In the genomic region with DNA sequence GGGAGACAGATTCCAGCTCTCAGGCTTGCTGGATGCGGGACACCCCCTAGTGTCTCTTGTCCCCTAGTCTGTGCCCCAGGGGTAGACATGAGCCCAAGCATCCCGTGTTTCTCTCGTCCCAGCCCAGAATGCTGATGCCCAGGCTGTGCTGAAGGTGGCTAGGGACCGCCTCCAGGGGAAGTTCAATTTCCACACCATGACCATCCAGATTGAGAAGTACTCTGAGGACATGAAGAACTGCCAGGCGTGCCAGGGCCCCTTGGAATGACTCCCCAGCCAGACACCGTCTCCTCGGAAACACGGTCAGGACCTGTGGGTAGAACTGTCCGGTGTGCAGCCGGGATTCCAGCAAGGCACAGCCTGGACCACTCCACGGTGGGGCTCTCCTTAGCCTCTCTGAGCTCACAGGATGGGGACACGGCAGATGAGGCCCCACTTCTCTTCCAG, we compare ENCODE assay signal across 26 mouse cellular contexts. TPM values are rescaled to one million over a fixed set of nuclear protein-coding genes. Genes with fewer than 3 reads are reported as not detected.
DNase-seq lines count a peak whose midpoint lies in the region; ATAC-seq and TF ChIP-seq lines count a peak whose summit lies in the region.
"Had no signal": no experiment of that assay in that cellular context is flagged by ENCODE, and none has a peak within 500 bp of the region (broad histone marks: within the 10 kb centered on the region; RNA-seq: fewer than 3 reads in every experiment).

No protein-coding gene starts in this region.

- H3K36me3 ChIP-seq in hindbrain, embryonic 10.5 days: no peaks in the 10 kb centered on the region
- H3K36me3 ChIP-seq in hindbrain, postnatal 0 days (ENCODE audit: insufficient read depth, low read length): no peaks in the 10 kb centered on the region
- H3K36me3 ChIP-seq in spleen, adult 2 months (ENCODE audit: control insufficient read depth, insufficient read depth, low read length): no peaks in the 10 kb centered on the region
- H3K36me3 ChIP-seq: embryonic facial prominence, embryonic 15.5 days; midbrain, embryonic 15.5 days had no signal

- peaks cover 17% of the 10 kb centered on the region for H3K27me3 ChIP-seq in hindbrain, embryonic 10.5 days (ENCODE audit: insufficient read depth, poor library complexity, severe bottlenecking)
- 0 out of 2 replicates have a peak, but pooled peaks cover 1% of the 10 kb centered on the region for H3K27me3 ChIP-seq in hindbrain, postnatal 0 days (ENCODE audit: insufficient read depth, low read length)
- H3K27me3 ChIP-seq in spleen, adult 2 months (ENCODE audit: control insufficient read depth, insufficient read depth, low read length): no peaks in the 10 kb centered on the region
- H3K27me3 ChIP-seq: embryonic facial prominence, embryonic 15.5 days; midbrain, embryonic 15.5 days had no signal

- no peak for ATAC-seq in hindbrain, postnatal 0 days
- ATAC-seq: midbrain, embryonic 15.5 days had no signal

- H3K4me2 ChIP-seq in hindbrain, postnatal 0 days (ENCODE audit: low read depth, low read length): no peak overlapping the region
- H3K4me2 ChIP-seq: embryonic facial prominence, embryonic 15.5 days; hindbrain, embryonic 14.5 days; midbrain, embryonic 15.5 days had no signal

- no peak for TF ChIP-seq POLR2A in spleen, adult 2 months (IDR thresholded peaks at IDR 0.05; ENCODE audit: low read depth, low read length)

- H3K27ac ChIP-seq in gastrocnemius, adult 2 months: peak overlapping the region; percentile 64
- H3K27ac ChIP-seq in hindbrain, embryonic 10.5 days: peak overlapping the region; percentile 76
- H3K27ac ChIP-seq in hindbrain, postnatal 0 days: no peak overlapping the region
- 0 out of 2 replicates have a peak overlapping the region, but pooled peaks have one; percentile 17 for H3K27ac ChIP-seq in spleen, adult 2 months (ENCODE audit: insufficient read depth, low read length)
- H3K27ac ChIP-seq: embryonic facial prominence, embryonic 15.5 days; hindbrain, embryonic 14.5 days; midbrain, embryonic 15.5 days had no signal

- WGBS in hindbrain, embryonic 10.5 days: 60% methylated on average over 12 of the region's 12 CpGs
- 39% methylated on average over 12 of the region's 12 CpGs for WGBS in hindbrain, postnatal 0 days
- WGBS in spleen, adult 2 months: 85% methylated on average over 12 of the region's 12 CpGs

- peak; percentile 62 for DNase-seq in gastrocnemius, adult 2 months
- no peak for DNase-seq in gastrocnemius, adult 18-20 months (ENCODE audit: low spot score)
- no peak for DNase-seq in hindbrain, embryonic 10.5 days (ENCODE audit: low spot score)
- DNase-seq in hindbrain, postnatal 0 days (ENCODE audit: low spot score): no peak
- DNase-seq in spleen, adult 2 months (ENCODE audit: low read depth in 1 of 2, low spot score in 2 of 2): no peak
- DNase-seq in spleen, postnatal 36 days (ENCODE audit: low spot score in 2 of 2): no peak
- no peak for DNase-seq in adipocyte (ENCODE audit: low spot score)
- DNase-seq: cerebellum, adult 18-20 months; cerebellum, postnatal 25 days; gastrocnemius, postnatal 36 days; left cerebral cortex, postnatal 4 days; lung, adult 18-20 months; lung, postnatal 14 days; right cerebral cortex, postnatal 14 days; thymus, postnatal 25 days had no signal

- peaks cover 45% of the 10 kb centered on the region for H3K4me1 ChIP-seq in hindbrain, embryonic 10.5 days (replicated peaks)
- no peaks in the 10 kb centered on the region for H3K4me1 ChIP-seq in hindbrain, postnatal 0 days (ENCODE audit: insufficient read depth, low read length)
- H3K4me1 ChIP-seq in spleen, adult 2 months (ENCODE audit: control insufficient read depth, insufficient read depth, insufficient read length): peaks cover 4% of the 10 kb centered on the region; the same call in 1 of the 2 replicates

- H3K9ac ChIP-seq in hindbrain, postnatal 0 days (replicated peaks; ENCODE audit: low read length): no peak overlapping the region
- H3K9ac ChIP-seq: embryonic facial prominence, embryonic 15.5 days; hindbrain, embryonic 14.5 days; midbrain, embryonic 15.5 days had no signal

- no peak overlapping the region for H3K4me3 ChIP-seq in gastrocnemius, adult 2 months
- H3K4me3 ChIP-seq in hindbrain, embryonic 10.5 days: no peak overlapping the region
- H3K4me3 ChIP-seq in hindbrain, postnatal 0 days (ENCODE audit: low read length): no peak overlapping the region
- no peak overlapping the region for H3K4me3 ChIP-seq in spleen, adult 2 months (ENCODE audit: extremely low read depth, insufficient read depth, insufficient read length)
- H3K4me3 ChIP-seq: embryonic facial prominence, embryonic 15.5 days; midbrain, embryonic 15.5 days; myocyte had no signal

- no peak for TF ChIP-seq CTCF in gastrocnemius, adult 2 months (IDR thresholded peaks at IDR 0.05)
- no peak for TF ChIP-seq CTCF in hindbrain, postnatal 0 days (IDR thresholded peaks at IDR 0.05; ENCODE audit: low read depth)
- no peak for TF ChIP-seq CTCF in spleen, adult 2 months (IDR thresholded peaks at IDR 0.05; ENCODE audit: extremely low read depth, insufficient read depth, insufficient read length, insufficient replicate concordance)

- H3K9me3 ChIP-seq in hindbrain, embryonic 10.5 days: no peaks in the 10 kb centered on the region
- no peaks in the 10 kb centered on the region for H3K9me3 ChIP-seq in hindbrain, postnatal 0 days (ENCODE audit: low read length)
- H3K9me3 ChIP-seq: embryonic facial prominence, embryonic 15.5 days; midbrain, embryonic 15.5 days had no signal

- intact Hi-C loops in gastrocnemius, adult 2 months (cut with DNase I): no loop called here

RNA-seq across cellular contexts. Expression of a gene that starts 9.3 kb away (rescaled TPM):
- total RNA-seq in gastrocnemius, adult 2 months (2021): 10 to 100 TPM in 1 of 2 experiments, 1 to 10 TPM in 1; 4.4 to 25.8 TPM
- total RNA-seq in gastrocnemius, adult 18-20 months (2021): 10 to 100 TPM in 1 of 2 experiments, 1 to 10 TPM in 1; 5.4 to 12.7 TPM
- 0.10 TPM in 1 of 2 replicates, not detected in the other for polyA plus RNA-seq in hindbrain, embryonic 10.5 days (2016; fragmentation: Nextera tagmentation; extraction: Ambion mirVana)
- 0.43 TPM in 1 of 2 replicates, not detected in the other for total RNA-seq in hindbrain, postnatal 0 days (2014; rRNA removed)
- polyA plus RNA-seq in hindbrain, postnatal 0 days (2015; fragmentation: Nextera tagmentation; extraction: Ambion mirVana): 0.09 and 0.18 TPM in 2 replicates
- polyA plus RNA-seq in spleen, adult 2 months (2012; rRNA removed): 1.5 and 4.0 TPM in 2 replicates
- total RNA-seq: left cerebral cortex, postnatal 4 days; neutrophil, adult 5-6 weeks had no signal
- polyA plus RNA-seq: forebrain, embryonic 11.5 days; liver, adult 2 months had no signal

RNA-seq across cellular contexts. Expression of a gene that starts 31.4 kb away (rescaled TPM):
- total RNA-seq in gastrocnemius, adult 2 months (2021): 10 to 100 TPM; 25.1 to 27.8 TPM
- total RNA-seq in gastrocnemius, adult 18-20 months (2021): 10 to 100 TPM; 25.5 to 31.9 TPM
- 0.25 and 0.63 TPM in 2 replicates for polyA plus RNA-seq in hindbrain, embryonic 10.5 days (2016; fragmentation: Nextera tagmentation; extraction: Ambion mirVana)
- total RNA-seq in hindbrain, postnatal 0 days (2014; rRNA removed): 0.54 and 1.8 TPM in 2 replicates
- polyA plus RNA-seq in hindbrain, postnatal 0 days (2015; fragmentation: Nextera tagmentation; extraction: Ambion mirVana): 0.39 and 0.66 TPM in 2 replicates
- polyA plus RNA-seq in spleen, adult 2 months (2012; rRNA removed): 7.2 and 8.5 TPM in 2 replicates

RNA-seq across cellular contexts. Expression of a gene that starts 37.4 kb away (rescaled TPM):
- total RNA-seq in gastrocnemius, adult 2 months (2021): 100 to 1,000 TPM; 250 to 325 TPM
- total RNA-seq in gastrocnemius, adult 18-20 months (2021): 100 to 1,000 TPM; 322 to 461 TPM
- polyA plus RNA-seq in hindbrain, embryonic 10.5 days (2016; fragmentation: Nextera tagmentation; extraction: Ambion mirVana): 0.51 and 0.56 TPM in 2 replicates
- total RNA-seq in hindbrain, postnatal 0 days (2014; rRNA removed): 0.32 and 1.5 TPM in 2 replicates
- polyA plus RNA-seq in hindbrain, postnatal 0 days (2015; fragmentation: Nextera tagmentation; extraction: Ambion mirVana): 0.84 and 1.1 TPM in 2 replicates
- 0.12 and 0.32 TPM in 2 replicates for polyA plus RNA-seq in spleen, adult 2 months (2012; rRNA removed)
- total RNA-seq: layer of hippocampus, adult 8-10 months; megakaryocyte, adult 5-6 weeks; MEL; neutrophil, adult 5-6 weeks had no signal
- polyA plus RNA-seq: CD4-positive, CD25-positive, alpha-beta regulatory T cell, adult 4 months; liver, adult 2 months had no signal

RNA-seq across cellular contexts. Expression of a gene that starts 43.8 kb away (rescaled TPM):
- 1 to 10 TPM; 2.6 to 4.0 TPM for total RNA-seq in gastrocnemius, adult 2 months (2021)
- 1 to 10 TPM; 2.5 to 2.6 TPM for total RNA-seq in gastrocnemius, adult 18-20 months (2021)
- polyA plus RNA-seq in hindbrain, embryonic 10.5 days (2016; fragmentation: Nextera tagmentation; extraction: Ambion mirVana): 7.9 and 9.5 TPM in 2 replicates
- 12.1 and 17.9 TPM in 2 replicates for total RNA-seq in hindbrain, postnatal 0 days (2014; rRNA removed)
- 5.3 and 6.7 TPM in 2 replicates for polyA plus RNA-seq in hindbrain, postnatal 0 days (2015; fragmentation: Nextera tagmentation; extraction: Ambion mirVana)
- polyA plus RNA-seq in spleen, adult 2 months (2012; rRNA removed): 3.8 and 4.9 TPM in 2 replicates

Comparison
In these comparisons a context has a peak if more than half of its experiments do, and no peak if none do; other contexts are left out.
1. RNA of a gene that starts 37.4 kb away (total RNA-seq): 322 to 461 TPM in gastrocnemius, adult 18-20 months and 250 to 325 TPM in gastrocnemius, adult 2 months; 0.32 to 1.5 TPM in hindbrain, postnatal 0 days; every median in the first group is over 100 times any median in the second.